Mouse (Mus musculus) gastrocnemius, adult 2 months (tissue): ENCODE results near the gene Atxn1. TPM values are rescaled to one million over a fixed set of nuclear protein-coding genes. Genes with fewer than 3 reads are reported as not detected.

Experiments
- DNase-seq: peaks from one replicate; pipeline ENCODE4 v3.0.0; 2022
- H3K27ac ChIP-seq: fragments of 200-600 bp; 2 replicates; pipeline ENCODE4 v1.8.1; 2022; ENCODE audit warnings: mild to moderate bottlenecking
- H3K4me3 ChIP-seq: fragments of 200-600 bp; 2 replicates; pipeline ENCODE4 v1.8.1; 2022; ENCODE audit warnings: mild to moderate bottlenecking, moderate library complexity
- CTCF ChIP-seq: fragments of 200-600 bp; IDR thresholded peaks from 2 replicates; pipeline ENCODE4 v1.8.1; 2022; ENCODE audit warnings: antibody characterized with exemption, mild to moderate bottlenecking, moderate library complexity
- intact Hi-C: fragments of 180-260 bp; cut with DNase I; formaldehyde crosslinking; loops from one replicate; pipeline ENCODE4 v1.15.1; 2025
- total RNA-seq, 2 experiments: library from RNA; stranded (reverse); gene quantifications; 2 replicates each; pipeline ENCODE4 v1.2.3; 2021

The Atxn1 gene
- total RNA-seq, 2 experiments from 2014 or later: 40.4 to 56.3 TPM

GRCm38 (mm10) chr13:45748691-45749090, 216.1 kb downstream of the Atxn1 start:
- H3K4me3 ChIP-seq: no peak overlapping the region
- intact Hi-C loops: no loop called here
- TF ChIP-seq CTCF: no peak
- peak; percentile 42 for DNase-seq
- peak overlapping the region; percentile 64 for H3K27ac ChIP-seq

GRCm38 (mm10) chr13:45745851-45746773, 218.7 kb downstream of the Atxn1 start:
- TF ChIP-seq CTCF: peak; percentile 40
- intact Hi-C loops: no loop called here
- H3K4me3 ChIP-seq: no peak overlapping the region
- no peak for DNase-seq
- no peak overlapping the region for H3K27ac ChIP-seq

DNA sequence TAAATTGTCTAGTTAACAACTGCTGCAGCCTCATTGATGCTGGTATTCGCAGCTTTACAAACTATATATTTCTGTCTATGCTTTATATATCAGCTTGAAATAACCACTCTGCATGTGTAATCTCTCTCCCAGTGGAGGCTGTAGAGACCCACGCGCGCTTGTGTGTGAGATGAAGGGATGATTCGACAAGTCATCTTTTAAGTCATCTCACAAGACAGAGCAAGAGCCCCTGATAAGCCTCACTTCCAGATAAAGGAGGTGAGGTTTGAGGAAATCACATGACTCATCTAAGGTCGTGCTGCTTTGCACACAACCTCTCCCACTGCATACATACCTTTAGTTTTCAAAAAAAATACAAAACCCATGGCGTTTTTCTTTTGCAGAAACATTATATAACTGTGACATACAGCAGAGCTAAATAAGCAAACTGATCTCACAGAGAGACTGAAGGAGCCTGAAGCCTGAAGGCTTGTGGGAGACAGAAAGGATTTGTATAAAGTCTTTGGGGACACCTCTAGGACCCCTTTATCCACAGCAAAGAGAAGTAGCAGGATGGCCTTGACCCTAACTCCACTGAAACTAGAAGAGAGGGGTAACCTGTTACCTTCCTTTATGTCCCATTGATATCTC, 219.9 kb downstream of the Atxn1 start:
- H3K4me3 ChIP-seq: no peak overlapping the region
- intact Hi-C loops: no loop called here
- TF ChIP-seq CTCF: no peak
- H3K27ac ChIP-seq: no peak overlapping the region
- no peak for DNase-seq

DNA sequence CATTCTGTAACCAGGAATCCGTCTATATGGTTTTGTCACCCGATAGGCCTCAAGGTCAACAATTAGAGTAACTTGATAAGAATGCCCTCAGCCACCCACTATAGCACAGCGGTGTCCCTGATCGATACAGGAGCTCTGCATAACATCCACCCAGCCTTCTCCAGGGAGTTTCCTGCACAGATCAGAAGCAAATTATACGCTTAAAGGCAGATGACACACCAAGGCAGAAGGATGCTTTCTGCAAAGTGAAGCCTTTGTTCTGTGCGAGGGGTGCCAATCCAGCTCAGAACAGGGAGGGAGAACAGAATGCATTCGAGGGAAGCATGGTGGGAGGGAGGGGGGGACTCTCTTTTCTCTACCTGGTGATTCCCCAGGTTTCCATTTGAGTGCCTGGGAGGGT, 221.0 kb downstream of the Atxn1 start:
- no peak for TF ChIP-seq CTCF
- no peak overlapping the region for H3K4me3 ChIP-seq
- H3K27ac ChIP-seq: no peak overlapping the region
- intact Hi-C loops: no loop called here
- no peak for DNase-seq

- TF ChIP-seq CTCF: no peak
- intact Hi-C loops: no loop called here
- no peak overlapping the region for H3K27ac ChIP-seq
- H3K4me3 ChIP-seq: no peak overlapping the region
- DNase-seq: no peak
Measured at GRCm38 (mm10) chr13:45740369-45740768, 224.4 kb downstream of the Atxn1 start.

- no peak for TF ChIP-seq CTCF
- intact Hi-C loops: no loop called here
- Histone ChIP-seq H3K4me3 (no peak overlapping the region), H3K27ac (no peak overlapping the region)
- DNase-seq: no peak
Measured at GRCm38 (mm10) chr13:45736241-45736640, 228.6 kb downstream of the Atxn1 start.

DNA sequence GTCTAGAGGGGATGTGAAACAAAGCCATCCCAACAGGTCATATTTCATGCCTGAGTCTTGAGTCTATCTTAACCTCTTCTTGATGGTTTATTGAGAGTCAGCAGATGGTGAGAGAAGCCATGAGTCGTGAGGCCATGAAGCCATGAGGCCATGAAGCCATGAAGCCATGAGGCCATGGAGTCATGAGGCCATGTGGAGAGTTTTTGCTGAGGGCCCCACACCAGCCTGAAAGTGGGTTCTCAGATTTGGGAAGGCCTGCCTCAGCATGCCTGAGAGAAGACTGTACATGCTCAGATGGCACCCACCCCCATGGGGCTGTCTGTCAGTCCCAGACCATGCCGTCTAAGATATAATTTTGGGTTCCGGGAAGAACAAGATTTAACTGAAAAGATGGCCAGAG, 229.0 kb downstream of the Atxn1 start:
- no peak for TF ChIP-seq CTCF
- no peak for DNase-seq
- H3K4me3 ChIP-seq: no peak overlapping the region
- intact Hi-C loops: no loop called here
- no peak overlapping the region for H3K27ac ChIP-seq

- intact Hi-C loops: no loop called here
- no peak for TF ChIP-seq CTCF
Measured at GRCm38 (mm10) chr13:45734531-45734930, 230.3 kb downstream of the Atxn1 start.

DNA sequence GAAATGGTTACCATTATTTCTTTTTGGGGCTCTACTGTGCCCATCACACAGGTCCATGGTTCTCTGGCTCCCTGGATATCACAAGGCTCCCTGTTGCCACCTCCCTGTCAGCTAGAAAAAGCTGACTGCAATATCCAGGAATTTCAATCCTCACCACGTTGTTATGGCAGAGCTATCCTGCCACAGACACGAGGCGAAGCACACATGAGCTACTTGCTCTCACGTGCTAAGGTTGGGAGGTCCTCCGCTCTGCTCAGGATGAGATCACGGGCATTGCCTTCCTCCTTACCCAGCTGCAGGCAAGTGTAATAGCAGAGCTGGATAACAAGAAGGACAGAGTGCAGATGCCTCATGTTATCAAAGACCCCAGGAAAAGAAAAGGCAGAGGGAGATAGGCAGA, 232.2 kb downstream of the Atxn1 start:
- H3K4me3 ChIP-seq: no peak overlapping the region
- intact Hi-C loops: no loop called here
- no peak for DNase-seq
- no peak for TF ChIP-seq CTCF
- H3K27ac ChIP-seq: no peak overlapping the region

More at GRCm38 (mm10) chr13:45734531-45734930, 230.3 kb downstream of the Atxn1 start:
- no peak overlapping the region for H3K27ac ChIP-seq
- no peak overlapping the region for H3K4me3 ChIP-seq
- DNase-seq: no peak

DNA sequence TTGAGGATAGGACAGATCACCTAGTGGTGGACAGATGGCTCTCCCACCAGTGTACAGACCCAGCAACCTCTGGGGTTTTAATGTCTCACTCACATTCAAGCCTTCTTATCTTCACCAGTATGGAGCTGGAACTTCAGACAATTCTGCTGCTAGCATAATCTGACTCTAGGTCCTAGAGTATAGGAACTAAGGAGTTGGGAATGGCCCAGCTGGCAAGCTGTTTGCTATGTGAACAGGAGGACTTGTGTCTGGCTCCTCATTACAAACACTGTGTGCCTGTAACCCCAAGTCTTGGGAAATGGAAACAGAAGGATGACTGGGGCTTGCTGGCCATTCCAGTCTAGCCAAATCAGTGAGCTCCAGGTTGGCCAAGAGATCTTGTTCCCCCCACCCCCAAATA, 237.9 kb downstream of the Atxn1 start:
- Histone ChIP-seq H3K4me3 (no peak overlapping the region), H3K27ac (no peak overlapping the region)
- intact Hi-C loops: no loop called here
- no peak for DNase-seq
- no peak for TF ChIP-seq CTCF

DNA sequence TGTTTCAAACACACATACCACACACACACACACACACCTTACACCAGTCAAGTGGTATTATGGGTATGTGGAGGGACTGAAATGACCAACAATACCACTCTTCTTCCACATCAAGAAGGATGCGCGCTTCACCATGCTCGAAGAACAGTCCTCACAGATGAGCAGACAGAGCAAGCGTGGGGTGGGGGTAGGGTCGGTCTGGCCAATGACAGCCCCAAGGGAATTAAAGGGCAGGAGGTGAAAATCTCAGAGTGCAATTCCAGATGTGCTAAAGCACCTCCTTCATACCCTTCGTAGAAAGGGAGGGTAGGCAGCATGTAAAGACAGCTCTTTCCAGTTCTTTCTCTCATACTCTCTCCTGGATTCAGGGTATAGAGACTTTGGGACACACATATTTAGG, 238.6 kb downstream of the Atxn1 start:
- Histone ChIP-seq H3K4me3 (no peak overlapping the region), H3K27ac (no peak overlapping the region)
- intact Hi-C loops: no loop called here
- TF ChIP-seq CTCF: no peak
- DNase-seq: no peak

- Histone ChIP-seq H3K27ac (peak overlapping the region; percentile 35), H3K4me3 (no peak overlapping the region)
- intact Hi-C loops: no loop called here
- no peak for DNase-seq
- no peak for TF ChIP-seq CTCF
Measured at GRCm38 (mm10) chr13:45724507-45725259, 240.1 kb downstream of the Atxn1 start.

DNA sequence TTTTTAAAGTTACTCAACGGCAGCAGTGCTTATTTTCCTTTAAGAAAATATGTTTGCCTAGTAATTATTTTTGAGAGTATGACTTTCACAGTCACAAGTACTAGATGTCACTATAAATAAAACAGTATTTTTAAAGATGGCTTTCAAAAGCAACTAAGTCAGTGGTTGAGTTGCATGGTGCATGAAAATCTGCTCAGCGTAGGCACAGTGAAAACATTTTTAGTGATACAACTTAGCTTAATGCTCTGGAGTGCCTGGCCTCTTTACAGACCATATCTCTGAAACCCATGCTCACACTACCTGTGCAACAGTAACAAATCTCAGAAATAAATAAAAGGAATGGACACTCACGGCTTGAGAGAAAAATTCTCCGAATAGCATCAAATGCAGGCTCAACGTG, 241.9 kb downstream of the Atxn1 start:
- DNase-seq: no peak
- intact Hi-C loops: no loop called here
- Histone ChIP-seq H3K27ac (no peak overlapping the region), H3K4me3 (no peak overlapping the region)
- no peak for TF ChIP-seq CTCF
